Mouse (Mus musculus) intestine, embryonic 15.5 days (tissue): ENCODE measurements at regions not wholly inside any gene's neighbourhood (a gene's known extent, or its start where the extent isn't known, plus 50 kb on each side); places are given as distances from the start of the nearest gene placed in this dataset.

Experiments
- ATAC-seq: fragments of 200-750 bp; cut with Nextera tagmentation; 2 replicates; pipeline ENCODE4 v1.8.0; 2017; ENCODE audit warnings: moderate TSS enrichment, moderate library complexity
- H3K27ac ChIP-seq: fragments of 300-500 bp; sonication (generic); 2 replicates; pipeline ENCODE4 v1.5.1; 2015; ENCODE audit warnings: mild to moderate bottlenecking, inconsistent platforms
- H3K27me3 ChIP-seq: fragments of 300-500 bp; sonication (generic); replicated peaks from 2 replicates; pipeline ENCODE4 v1.6.1; 2015; ENCODE audit warnings: inconsistent platforms
- H3K36me3 ChIP-seq: fragments of 300-500 bp; sonication (generic); 2 replicates; pipeline ENCODE4 v1.6.1; 2015; ENCODE audit warnings: inconsistent platforms
- H3K4me1 ChIP-seq: fragments of 300-500 bp; sonication (generic); replicated peaks from 2 replicates; pipeline ENCODE4 v1.6.1; 2015; ENCODE audit warnings: inconsistent platforms
- H3K4me2 ChIP-seq: fragments of 300-500 bp; sonication (generic); replicated peaks from 2 replicates; pipeline ENCODE4 v1.6.1; 2015; ENCODE audit warnings: mild to moderate bottlenecking, inconsistent platforms
- H3K4me3 ChIP-seq: fragments of 300-500 bp; sonication (generic); replicated peaks from 2 replicates; pipeline ENCODE4 v1.5.1; 2015; ENCODE audit warnings: inconsistent platforms
- H3K9ac ChIP-seq: fragments of 300-500 bp; sonication (generic); 2 replicates; pipeline ENCODE4 v1.6.1; 2015; ENCODE audit warnings: inconsistent platforms
- H3K9me3 ChIP-seq: fragments of 300-500 bp; sonication (generic); 2 replicates; pipeline ENCODE4 v1.6.1; 2016; ENCODE audit warnings: inconsistent platforms
- WGBS: fragments of 180-500 bp; shearing (Covaris S2); methylation state at CpG from one replicate; pipeline ENCODE4 v1.1.7; 2015; 5-methylcytosine and 5-hydroxymethylcytosine counted together

GRCm38 (mm10) chr6:32696037-32696436 is 108.0 kb upstream of the Plxna4 start:
- Histone ChIP-seq H3K27ac (no peak overlapping the region), H3K9ac (no peak overlapping the region), H3K9me3 (no peaks in the 10 kb centered on the region), H3K27me3 (no peaks in the 10 kb centered on the region), H3K4me2 (no peak overlapping the region), H3K4me3 (no peak overlapping the region), H3K4me1 (no peaks in the 10 kb centered on the region), H3K36me3 (no peaks in the 10 kb centered on the region)
- WGBS = 72% methylated on average over 2 of the region's 2 CpGs
- no peak for ATAC-seq

- no peak for ATAC-seq
- WGBS = 98% methylated on average over 6 of the region's 6 CpGs
- no peaks in the 10 kb centered on the region for H3K27me3 ChIP-seq
- no peaks in the 10 kb centered on the region for H3K36me3 ChIP-seq
- H3K9me3 ChIP-seq = no peaks in the 10 kb centered on the region
- H3K4me2 ChIP-seq = no peak overlapping the region
- H3K9ac ChIP-seq = no peak overlapping the region
- no peak overlapping the region for H3K4me3 ChIP-seq
- no peak overlapping the region for H3K27ac ChIP-seq
- no peaks in the 10 kb centered on the region for H3K4me1 ChIP-seq
Observed at GRCm38 (mm10) chr6:32672552-32672951, 84.6 kb upstream of the Plxna4 start.

GRCm38 (mm10) chr6:32659743-32660142 is 71.8 kb upstream of the Plxna4 start:
- Histone ChIP-seq H3K36me3 (no peaks in the 10 kb centered on the region), H3K9me3 (no peaks in the 10 kb centered on the region), H3K27me3 (no peaks in the 10 kb centered on the region), H3K27ac (no peak overlapping the region), H3K4me3 (no peak overlapping the region), H3K4me1 (no peaks in the 10 kb centered on the region), H3K9ac (no peak overlapping the region), H3K4me2 (no peak overlapping the region)
- ATAC-seq = no peak

GRCm38 (mm10) chr6:32657378-32657777 is 69.4 kb upstream of the Plxna4 start:
- Histone ChIP-seq H3K36me3 (no peaks in the 10 kb centered on the region), H3K9me3 (no peaks in the 10 kb centered on the region), H3K4me2 (no peak overlapping the region), H3K27ac (no peak overlapping the region), H3K4me1 (no peaks in the 10 kb centered on the region), H3K4me3 (no peak overlapping the region), H3K9ac (no peak overlapping the region), H3K27me3 (no peaks in the 10 kb centered on the region)
- no peak for ATAC-seq

GRCm38 (mm10) chr6:32654188-32654587 is 66.2 kb upstream of the Plxna4 start:
- H3K36me3 ChIP-seq = no peaks in the 10 kb centered on the region
- H3K4me2 ChIP-seq = no peak overlapping the region
- H3K27me3 ChIP-seq = no peaks in the 10 kb centered on the region
- 56% methylated on average over 2 of the region's 2 CpGs for WGBS
- H3K27ac ChIP-seq = no peak overlapping the region
- no peaks in the 10 kb centered on the region for H3K9me3 ChIP-seq
- H3K9ac ChIP-seq = no peak overlapping the region
- no peak for ATAC-seq
- no peak overlapping the region for H3K4me3 ChIP-seq
- H3K4me1 ChIP-seq = no peaks in the 10 kb centered on the region

GRCm38 (mm10) chr6:32644016-32644415 is 56.0 kb upstream of the Plxna4 start:
- no peak overlapping the region for H3K4me3 ChIP-seq
- H3K36me3 ChIP-seq = no peaks in the 10 kb centered on the region
- no peaks in the 10 kb centered on the region for H3K4me1 ChIP-seq
- H3K27me3 ChIP-seq = no peaks in the 10 kb centered on the region
- no peaks in the 10 kb centered on the region for H3K9me3 ChIP-seq
- H3K9ac ChIP-seq = no peak overlapping the region
- H3K27ac ChIP-seq = no peak overlapping the region
- no peak for ATAC-seq
- 89% methylated on average over 2 of the region's 2 CpGs for WGBS
- no peak overlapping the region for H3K4me2 ChIP-seq

GRCm38 (mm10) chr6:32638843-32639242 is 50.9 kb upstream of the Plxna4 start:
- WGBS = 80% methylated on average over 13 of the region's 13 CpGs
- no peak for ATAC-seq

More at GRCm38 (mm10) chr6:32638843-32639242, 50.9 kb upstream of the Plxna4 start:
- no peak overlapping the region for H3K27ac ChIP-seq
- no peak overlapping the region for H3K4me2 ChIP-seq
- no peaks in the 10 kb centered on the region for H3K9me3 ChIP-seq
- H3K36me3 ChIP-seq = no peaks in the 10 kb centered on the region
- H3K9ac ChIP-seq = no peak overlapping the region
- no peak overlapping the region for H3K4me3 ChIP-seq
- H3K4me1 ChIP-seq = no peaks in the 10 kb centered on the region
- H3K27me3 ChIP-seq = no peaks in the 10 kb centered on the region
